Comparison of ENCODE assay signal across 11 mouse cellular contexts in genomic region chr4:116669291-116669690, GRCm38 (mm10). TPM values are rescaled to one million over a fixed set of nuclear protein-coding genes. Genes with fewer than 3 reads are reported as not detected.
DNase-seq lines count a peak whose midpoint lies in the region; ATAC-seq and TF ChIP-seq lines count a peak whose summit lies in the region.
"Had no signal": no experiment of that assay in that cellular context is flagged by ENCODE, and none has a peak within 500 bp of the region (broad histone marks: within the 10 kb centered on the region; RNA-seq: fewer than 3 reads in every experiment).

No protein-coding gene starts in this region.

- 54% methylated on average over 2 of the region's 2 CpGs for WGBS in heart, adult 2 months
- whole genome bisulfite sequencing in heart, embryonic 12.5 days = 73% methylated on average over 2 of the region's 2 CpGs
- 42% methylated on average over 2 of the region's 2 CpGs for WGBS in liver, postnatal 0 days (ENCODE audit: insufficient replicate concordance)
- 49% methylated on average over 2 of the region's 2 CpGs for WGBS in liver, embryonic 11.5 days

- no peak for TF ChIP-seq POLR2A in heart, adult 2 months (IDR thresholded peaks at IDR 0.05; ENCODE audit: insufficient read depth, low read depth, low read length)
- no peak for TF ChIP-seq POLR2A in MEL (IDR thresholded peaks at IDR 0.05; ENCODE audit: control insufficient read depth in 1 of 2, insufficient read depth in 1 of 2, low read depth in 1 of 2, low read length in 2 of 2, poor library complexity in 1 of 2)

- no peak for DNase-seq in heart, adult 2 months
- no peak for DNase-seq in liver, postnatal 0 days
- no peak for DNase-seq in liver, embryonic 11.5 days (ENCODE audit: low spot score)
- DNase-seq in MEL (ENCODE audit: low read depth, low spot score) = peak; percentile 29
- DNase-seq in kidney, postnatal 4 days = peak; percentile 46 to 48
- DNase-seq in gastrocnemius, postnatal 14 days = no peak
- DNase-seq in natural killer cell, adult 2 months (ENCODE audit: low spot score in 2 of 2) = no peak
- DNase-seq: right cerebral cortex, adult 18-20 months had no signal

- H3K9me3 ChIP-seq in heart, embryonic 12.5 days (replicated peaks) = no peaks in the 10 kb centered on the region
- no peaks in the 10 kb centered on the region for H3K9me3 ChIP-seq in liver, postnatal 0 days (ENCODE audit: low read length)
- no peaks in the 10 kb centered on the region for H3K9me3 ChIP-seq in liver, embryonic 11.5 days (ENCODE audit: control insufficient read depth, low read length)
- no peaks in the 10 kb centered on the region for H3K9me3 ChIP-seq in MEL (replicated peaks; ENCODE audit: insufficient read depth, low read length)
- H3K9me3 ChIP-seq: embryonic facial prominence, embryonic 15.5 days had no signal

- no peak overlapping the region for H3K9ac ChIP-seq in heart, adult 2 months (ENCODE audit: low read depth, low read length)
- no peak overlapping the region for H3K9ac ChIP-seq in heart, embryonic 12.5 days
- no peak overlapping the region for H3K9ac ChIP-seq in liver, postnatal 0 days (replicated peaks)
- no peak overlapping the region for H3K9ac ChIP-seq in liver, embryonic 11.5 days (ENCODE audit: low read depth, low read length)
- H3K9ac ChIP-seq in MEL (ENCODE audit: control insufficient read depth, low read depth, low read length, poor library complexity, severe bottlenecking) = no peak overlapping the region
- H3K9ac ChIP-seq: embryonic facial prominence, embryonic 15.5 days had no signal

- no peaks in the 10 kb centered on the region for H3K4me1 ChIP-seq in heart, adult 2 months (ENCODE audit: control insufficient read depth, insufficient read depth, low read length)
- no peaks in the 10 kb centered on the region for H3K4me1 ChIP-seq in heart, embryonic 12.5 days (replicated peaks)
- peaks cover 14% of the 10 kb centered on the region for H3K4me1 ChIP-seq in liver, postnatal 0 days (ENCODE audit: insufficient read depth)
- H3K4me1 ChIP-seq in liver, embryonic 11.5 days (replicated peaks; ENCODE audit: control insufficient read depth, insufficient read depth, low read length) = peaks cover 11% of the 10 kb centered on the region
- H3K4me1 ChIP-seq in MEL (ENCODE audit: control insufficient read depth in 1 of 2, insufficient read depth in 2 of 2, low read length in 2 of 2) = peaks cover 9 to 14% of the 10 kb centered on the region in 2 experiments; a peak in 3 of 4 replicates
- H3K4me1 ChIP-seq: embryonic facial prominence, embryonic 15.5 days had no signal

- TF ChIP-seq CTCF in heart, adult 2 months (IDR thresholded peaks at IDR 0.05) = peak; percentile 66
- peak; percentile 65 for TF ChIP-seq CTCF in liver, postnatal 0 days (IDR thresholded peaks at IDR 0.05; ENCODE audit: low read depth)
- peak; percentile 36 to 51 (median 45); a peak in 5 of 6 replicates for TF ChIP-seq CTCF in MEL (IDR thresholded peaks at IDR 0.05 in 2 of 3, conservative IDR thresholded peaks at IDR 0.05 in 1 of 3; ENCODE audit: control insufficient read depth in 1 of 3, insufficient read depth in 1 of 3, low read depth in 2 of 3, low read length in 3 of 3, poor library complexity in 1 of 3, severe bottlenecking in 1 of 3)

- TF ChIP-seq EP300 in heart, adult 2 months (IDR thresholded peaks at IDR 0.05; ENCODE audit: insufficient read depth, low read depth, low read length) = no peak
- no peak for TF ChIP-seq EP300 in liver, postnatal 0 days (IDR thresholded peaks at IDR 0.05; ENCODE audit: low read depth)
- TF ChIP-seq EP300 in MEL (IDR thresholded peaks at IDR 0.05; ENCODE audit: low read depth in 1 of 2, low read length in 2 of 2) = no peak

- peak; percentile 30 for TF ChIP-seq RAD21 in MEL (IDR thresholded peaks at IDR 0.05; ENCODE audit: low read depth, low read length)

- ATAC-seq in heart, embryonic 12.5 days (ENCODE audit: insufficient number of reproducible peaks, low FRiP score) = no peak
- no peak for ATAC-seq in liver, postnatal 0 days
- no peak for ATAC-seq in liver, embryonic 11.5 days (replicated peaks; ENCODE audit: low FRiP score)
- ATAC-seq: intestine, embryonic 16.5 days had no signal

- H3K27me3 ChIP-seq in heart, adult 2 months (ENCODE audit: control insufficient read depth, insufficient read depth, low read length) = no peaks in the 10 kb centered on the region
- no peaks in the 10 kb centered on the region for H3K27me3 ChIP-seq in heart, embryonic 12.5 days (replicated peaks)
- H3K27me3 ChIP-seq in liver, postnatal 0 days (ENCODE audit: insufficient read depth, low read length) = no peaks in the 10 kb centered on the region
- no peaks in the 10 kb centered on the region; the same call in 1 of the 2 replicates for H3K27me3 ChIP-seq in liver, embryonic 11.5 days (replicated peaks; ENCODE audit: control insufficient read depth, insufficient read depth, low read length)
- H3K27me3 ChIP-seq in MEL (ENCODE audit: control insufficient read depth in 1 of 2, insufficient read depth in 2 of 2, low read length in 2 of 2) = no peaks in the 10 kb centered on the region; a peak in 1 of 4 replicates
- H3K27me3 ChIP-seq: embryonic facial prominence, embryonic 15.5 days had no signal

- H3K79me2 ChIP-seq in heart, adult 2 months (replicated peaks; ENCODE audit: control insufficient read depth, insufficient read depth, low read length) = no peaks in the 10 kb centered on the region
- H3K79me2 ChIP-seq in MEL (ENCODE audit: control insufficient read depth, insufficient read depth, low read length, poor library complexity) = no peaks in the 10 kb centered on the region

- no peak overlapping the region for H3K27ac ChIP-seq in heart, adult 2 months
- H3K27ac ChIP-seq in heart, embryonic 12.5 days (ENCODE audit: poor library complexity, severe bottlenecking) = no peak overlapping the region
- no peak overlapping the region for H3K27ac ChIP-seq in liver, postnatal 0 days (ENCODE audit: low read depth)
- H3K27ac ChIP-seq in liver, embryonic 11.5 days (ENCODE audit: low read depth, low read length) = no peak overlapping the region
- H3K27ac ChIP-seq in MEL (ENCODE audit: control insufficient read depth, low read depth, low read length) = no peak overlapping the region
- H3K27ac ChIP-seq: embryonic facial prominence, embryonic 15.5 days had no signal

- H3K4me3 ChIP-seq in heart, adult 2 months = no peak overlapping the region
- H3K4me3 ChIP-seq in heart, embryonic 12.5 days = no peak overlapping the region
- H3K4me3 ChIP-seq in liver, postnatal 0 days (ENCODE audit: low read depth, low read length) = no peak overlapping the region
- H3K4me3 ChIP-seq in liver, embryonic 11.5 days (ENCODE audit: low read depth, low read length) = no peak overlapping the region
- H3K4me3 ChIP-seq in MEL (ENCODE audit: control insufficient read depth in 1 of 2, insufficient read depth in 1 of 2, low read depth in 2 of 2, low read length in 2 of 2) = no peak overlapping the region
- H3K4me3 ChIP-seq: embryonic facial prominence, embryonic 15.5 days had no signal

- H3K4me2 ChIP-seq in heart, embryonic 12.5 days = no peak overlapping the region
- H3K4me2 ChIP-seq in liver, postnatal 0 days (ENCODE audit: low read depth, low read length) = no peak overlapping the region
- H3K4me2 ChIP-seq in liver, embryonic 11.5 days = no peak overlapping the region
- H3K4me2 ChIP-seq: embryonic facial prominence, embryonic 15.5 days had no signal

- intact Hi-C loops in heart, adult 2 months (cut with DNase I) = no loop called here
- intact Hi-C loops in gastrocnemius, postnatal 14 days (cut with DNase I; ENCODE audit: low total_unique reads) = no loop called here

- H3K36me3 ChIP-seq in heart, adult 2 months (ENCODE audit: control insufficient read depth, insufficient read depth, low read length) = no peaks in the 10 kb centered on the region
- no peaks in the 10 kb centered on the region for H3K36me3 ChIP-seq in heart, embryonic 12.5 days
- H3K36me3 ChIP-seq in liver, postnatal 0 days (replicated peaks; ENCODE audit: insufficient read depth, low read length) = no peaks in the 10 kb centered on the region
- H3K36me3 ChIP-seq in liver, embryonic 11.5 days (ENCODE audit: control insufficient read depth, insufficient read depth, low read length) = no peaks in the 10 kb centered on the region
- peaks cover 0 to 15% of the 10 kb centered on the region in 2 experiments; a peak in 2 of 4 replicates for H3K36me3 ChIP-seq in MEL (ENCODE audit: control insufficient read depth in 1 of 2, insufficient read depth in 2 of 2, low read length in 2 of 2)
- H3K36me3 ChIP-seq: embryonic facial prominence, embryonic 15.5 days had no signal

RNA-seq across cellular contexts. Expression of gene Prdx1, which starts 16.1 kb away (rescaled TPM):
- 100 to 1,000 TPM; 447 to 516 TPM for total RNA-seq in heart, adult 2 months (2021)
- polyA plus RNA-seq in heart, adult 2 months (2012; rRNA removed) = 168 and 392 TPM in 2 replicates
- 963 and 983 TPM in 2 replicates for polyA plus RNA-seq in heart, embryonic 12.5 days (2016; fragmentation: Nextera tagmentation; extraction: Ambion mirVana)
- 2,167 and 2,192 TPM in 2 replicates for polyA plus RNA-seq in liver, postnatal 0 days (2015; fragmentation: Nextera tagmentation; extraction: Ambion mirVana)
- 1,160 and 1,259 TPM in 2 replicates for polyA plus RNA-seq in liver, embryonic 11.5 days (2014; fragmentation: Nextera tagmentation; extraction: Ambion mirVana)
- total RNA-seq in MEL (2012; rRNA removed) = 223 and 307 TPM in 2 replicates
- 100 to 1,000 TPM in 1 of 2 experiments, not detected in 1; 416 TPM for polyA plus RNA-seq in MEL (2012; ENCODE audit: insufficient read depth in 1 of 2, insufficient read length in 2 of 2, low read depth in 1 of 2, low replicate concordance in 2 of 2, missing spikeins in 1 of 2)
- total RNA-seq in gastrocnemius, postnatal 14 days (2021) = 100 to 1,000 TPM; 211 to 229 TPM

RNA-seq across cellular contexts. Expression of gene Akr1a1, which starts 17.8 kb away (rescaled TPM):
- total RNA-seq in heart, adult 2 months (2021) = 100 to 1,000 TPM; 281 to 289 TPM
- polyA plus RNA-seq in heart, adult 2 months (2012; rRNA removed) = 247 and 371 TPM in 2 replicates
- 550 and 559 TPM in 2 replicates for polyA plus RNA-seq in heart, embryonic 12.5 days (2016; fragmentation: Nextera tagmentation; extraction: Ambion mirVana)
- polyA plus RNA-seq in liver, postnatal 0 days (2015; fragmentation: Nextera tagmentation; extraction: Ambion mirVana) = 320 and 321 TPM in 2 replicates
- polyA plus RNA-seq in liver, embryonic 11.5 days (2014; fragmentation: Nextera tagmentation; extraction: Ambion mirVana) = 449 and 453 TPM in 2 replicates
- 258 and 281 TPM in 2 replicates for total RNA-seq in MEL (2012; rRNA removed)
- 100 to 1,000 TPM in 1 of 2 experiments, not detected in 1; 358 TPM for polyA plus RNA-seq in MEL (2012; ENCODE audit: insufficient read depth in 1 of 2, insufficient read length in 2 of 2, low read depth in 1 of 2, low replicate concordance in 2 of 2, missing spikeins in 1 of 2)
- total RNA-seq in gastrocnemius, postnatal 14 days (2021) = 100 to 1,000 TPM; 226 to 247 TPM

RNA-seq across cellular contexts. Expression of gene Mmachc, which starts 38.9 kb away (rescaled TPM):
- 10 to 100 TPM; 55.6 to 66.3 TPM for total RNA-seq in heart, adult 2 months (2021)
- polyA plus RNA-seq in heart, adult 2 months (2012; rRNA removed) = 66.8 and 95.1 TPM in 2 replicates
- polyA plus RNA-seq in heart, embryonic 12.5 days (2016; fragmentation: Nextera tagmentation; extraction: Ambion mirVana) = 31.8 and 34.5 TPM in 2 replicates
- polyA plus RNA-seq in liver, postnatal 0 days (2015; fragmentation: Nextera tagmentation; extraction: Ambion mirVana) = 10.8 and 10.9 TPM in 2 replicates
- 24.2 and 27.4 TPM in 2 replicates for polyA plus RNA-seq in liver, embryonic 11.5 days (2014; fragmentation: Nextera tagmentation; extraction: Ambion mirVana)
- 12.2 and 15.1 TPM in 2 replicates for total RNA-seq in MEL (2012; rRNA removed)
- 10 to 100 TPM in 1 of 2 experiments, not detected in 1; 22.8 TPM for polyA plus RNA-seq in MEL (2012; ENCODE audit: insufficient read depth in 1 of 2, insufficient read length in 2 of 2, low read depth in 1 of 2, low replicate concordance in 2 of 2, missing spikeins in 1 of 2)
- 10 to 100 TPM; 25.5 to 28.9 TPM for total RNA-seq in gastrocnemius, postnatal 14 days (2021)

RNA-seq across cellular contexts. Expression of gene Ccdc163, which starts 39.0 kb away (rescaled TPM):
- 1 to 10 TPM; 4.3 to 5.5 TPM for total RNA-seq in heart, adult 2 months (2021)
- polyA plus RNA-seq in heart, adult 2 months (2012; rRNA removed) = 17.2 and 30.9 TPM in 2 replicates
- polyA plus RNA-seq in heart, embryonic 12.5 days (2016; fragmentation: Nextera tagmentation; extraction: Ambion mirVana) = 15.9 and 17.5 TPM in 2 replicates
- 6.1 and 8.4 TPM in 2 replicates for polyA plus RNA-seq in liver, postnatal 0 days (2015; fragmentation: Nextera tagmentation; extraction: Ambion mirVana)
- 24.4 and 25.1 TPM in 2 replicates for polyA plus RNA-seq in liver, embryonic 11.5 days (2014; fragmentation: Nextera tagmentation; extraction: Ambion mirVana)
- total RNA-seq in MEL (2012; rRNA removed) = 12.3 and 14.2 TPM in 2 replicates
- 10 to 100 TPM in 1 of 2 experiments, not detected in 1; 26.0 TPM for polyA plus RNA-seq in MEL (2012; ENCODE audit: insufficient read depth in 1 of 2, insufficient read length in 2 of 2, low read depth in 1 of 2, low replicate concordance in 2 of 2, missing spikeins in 1 of 2)
- total RNA-seq in gastrocnemius, postnatal 14 days (2021) = 1 to 10 TPM; 3.9 to 4.0 TPM

RNA-seq across cellular contexts. Expression of gene Nasp, which starts 41.5 kb away (rescaled TPM):
- 10 to 100 TPM; 16.9 to 18.3 TPM for total RNA-seq in heart, adult 2 months (2021)
- 3.0 and 7.1 TPM in 2 replicates for polyA plus RNA-seq in heart, adult 2 months (2012; rRNA removed)
- polyA plus RNA-seq in heart, embryonic 12.5 days (2016; fragmentation: Nextera tagmentation; extraction: Ambion mirVana) = 116 and 121 TPM in 2 replicates
- polyA plus RNA-seq in liver, postnatal 0 days (2015; fragmentation: Nextera tagmentation; extraction: Ambion mirVana) = 30.0 and 30.6 TPM in 2 replicates
- 185 and 187 TPM in 2 replicates for polyA plus RNA-seq in liver, embryonic 11.5 days (2014; fragmentation: Nextera tagmentation; extraction: Ambion mirVana)
- total RNA-seq in MEL (2012; rRNA removed) = 133 and 159 TPM in 2 replicates
- polyA plus RNA-seq in MEL (2012; ENCODE audit: insufficient read depth in 1 of 2, insufficient read length in 2 of 2, low read depth in 1 of 2, low replicate concordance in 2 of 2, missing spikeins in 1 of 2) = 100 to 1,000 TPM in 1 of 2 experiments, not detected in 1; 174 TPM
- 10 to 100 TPM; 16.2 to 17.4 TPM for total RNA-seq in gastrocnemius, postnatal 14 days (2021)

Comparison
In these comparisons a context has a peak if more than half of its experiments do, and no peak if none do; other contexts are left out.
1. DNase-seq: peak in MEL (single experiment) and kidney, postnatal 4 days (2 of 2); none in heart, adult 2 months (0 of 2), liver, postnatal 0 days (single experiment), liver, embryonic 11.5 days (single experiment), gastrocnemius, postnatal 14 days (single experiment) and natural killer cell, adult 2 months (0 of 2).
2. Peak in every context shown above with its lines, with median percentiles within 50 percentile points of each other: CTCF ChIP-seq.